Mouse (Mus musculus): ENCODE data around the gene Ccdc12. TPM values are rescaled to one million over a fixed set of nuclear protein-coding genes. Genes with fewer than 3 reads are reported as not detected.

The Ccdc12 gene
- total and polyA plus RNA-seq, 2 experiments from 2014 or later, result 25.0 to 102 TPM

- Histone ChIP-seq H3K4me2 (ENCODE audit: low read depth, low read length, poor library complexity, severe bottlenecking) (no peak overlapping the region), H3K36me3 (ENCODE audit: insufficient read depth, low read length) (no peaks in the 10 kb centered on the region), H3K27ac (ENCODE audit: low read depth, low read length) (no peak overlapping the region), H3K4me1 (ENCODE audit: insufficient read depth, low read length) (peaks cover 11% of the 10 kb centered on the region; the same call in 1 of the 2 replicates), H3K9ac (replicated peaks; ENCODE audit: low read length, poor library complexity, severe bottlenecking) (no peak overlapping the region), H3K4me3 (ENCODE audit: low read depth, low read length) (no peak overlapping the region), H3K27me3 (ENCODE audit: insufficient read depth, low read length) (no peaks in the 10 kb centered on the region), H3K9me3 (ENCODE audit: low read length) (no peaks in the 10 kb centered on the region)
- ATAC-seq (ENCODE audit: low FRiP score) (no peak), DNase-seq (ENCODE audit: low spot score) (no peak)
- 80% methylated on average over 2 of the region's 2 CpGs for WGBS
- TF ChIP-seq CTCF (IDR thresholded peaks at IDR 0.05), result no peak
Measured at GRCm38 (mm10) chr9:110687846-110688245, 31.5 kb downstream of the Ccdc12 start.

- H3K36me3 ChIP-seq (ENCODE audit: insufficient read depth, low read length), result 0 out of 2 replicates have a peak, but pooled peaks cover 8% of the 10 kb centered on the region
- H3K4me1 ChIP-seq (ENCODE audit: insufficient read depth, low read length), result peaks cover 2% of the 10 kb centered on the region; the same call in 1 of the 2 replicates
- H3K27me3 ChIP-seq (ENCODE audit: insufficient read depth, low read length), result no peaks in the 10 kb centered on the region
- no peak for DNase-seq (ENCODE audit: low spot score)
- no peak for ATAC-seq (ENCODE audit: low FRiP score)
- 90% methylated on average over 8 of the region's 8 CpGs for WGBS
- no peak overlapping the region for H3K4me2 ChIP-seq (ENCODE audit: low read depth, low read length, poor library complexity, severe bottlenecking)
- no peak for TF ChIP-seq CTCF (IDR thresholded peaks at IDR 0.05)
- no peak overlapping the region for H3K4me3 ChIP-seq (ENCODE audit: low read depth, low read length)
- H3K9ac ChIP-seq (replicated peaks; ENCODE audit: low read length, poor library complexity, severe bottlenecking), result no peak overlapping the region
- H3K27ac ChIP-seq (ENCODE audit: low read depth, low read length), result no peak overlapping the region
- H3K9me3 ChIP-seq (ENCODE audit: low read length), result no peaks in the 10 kb centered on the region
Measured at GRCm38 (mm10) chr9:110689261-110689779, 33.0 kb downstream of the Ccdc12 start.

GRCm38 (mm10) chr9:110695165-110695755 lies 39.0 kb downstream of the Ccdc12 start:
- WGBS, result 91% methylated on average over 4 of the region's 4 CpGs

GRCm38 (mm10) chr9:110696427-110696826 lies 40.1 kb downstream of the Ccdc12 start:
- H3K4me3 ChIP-seq (ENCODE audit: low read depth, low read length), result no peak overlapping the region
- DNase-seq (ENCODE audit: low spot score) (no peak), ATAC-seq (ENCODE audit: low FRiP score) (no peak)
- H3K4me2 ChIP-seq (ENCODE audit: low read depth, low read length, poor library complexity, severe bottlenecking), result no peak overlapping the region
- H3K36me3 ChIP-seq (ENCODE audit: insufficient read depth, low read length), result peaks cover 23% of the 10 kb centered on the region; the same call in 1 of the 2 replicates
- TF ChIP-seq CTCF (IDR thresholded peaks at IDR 0.05), result no peak
- 89% methylated on average over 5 of the region's 5 CpGs for WGBS
- H3K9ac ChIP-seq (replicated peaks; ENCODE audit: low read length, poor library complexity, severe bottlenecking), result no peak overlapping the region
- H3K27me3 ChIP-seq (ENCODE audit: insufficient read depth, low read length), result no peaks in the 10 kb centered on the region
- H3K4me1 ChIP-seq (ENCODE audit: insufficient read depth, low read length), result no peaks in the 10 kb centered on the region
- no peak overlapping the region for H3K27ac ChIP-seq (ENCODE audit: low read depth, low read length)
- H3K9me3 ChIP-seq (ENCODE audit: low read length), result no peaks in the 10 kb centered on the region

More at GRCm38 (mm10) chr9:110695165-110695755, 39.0 kb downstream of the Ccdc12 start:
- no peak overlapping the region for H3K9ac ChIP-seq (replicated peaks; ENCODE audit: low read length, poor library complexity, severe bottlenecking)
- no peak overlapping the region for H3K4me2 ChIP-seq (ENCODE audit: low read depth, low read length, poor library complexity, severe bottlenecking)
- peaks cover 20% of the 10 kb centered on the region; the same call in 1 of the 2 replicates for H3K36me3 ChIP-seq (ENCODE audit: insufficient read depth, low read length)
- no peaks in the 10 kb centered on the region for H3K4me1 ChIP-seq (ENCODE audit: insufficient read depth, low read length)
- no peak for TF ChIP-seq CTCF (IDR thresholded peaks at IDR 0.05)
- H3K4me3 ChIP-seq (ENCODE audit: low read depth, low read length), result no peak overlapping the region
- DNase-seq (ENCODE audit: low spot score) (no peak), ATAC-seq (ENCODE audit: low FRiP score) (no peak)
- H3K27ac ChIP-seq (ENCODE audit: low read depth, low read length), result no peak overlapping the region
- no peaks in the 10 kb centered on the region for H3K27me3 ChIP-seq (ENCODE audit: insufficient read depth, low read length)
- H3K9me3 ChIP-seq (ENCODE audit: low read length), result no peaks in the 10 kb centered on the region

- no peaks in the 10 kb centered on the region for H3K9me3 ChIP-seq (ENCODE audit: low read length)
- H3K27ac ChIP-seq (ENCODE audit: low read depth, low read length), result no peak overlapping the region
- H3K36me3 ChIP-seq (ENCODE audit: insufficient read depth, low read length), result peaks cover 23% of the 10 kb centered on the region; the same call in 1 of the 2 replicates
- no peak for TF ChIP-seq CTCF (IDR thresholded peaks at IDR 0.05)
- 74% methylated on average over 3 of the region's 3 CpGs for WGBS
- H3K4me3 ChIP-seq (ENCODE audit: low read depth, low read length), result no peak overlapping the region
- H3K27me3 ChIP-seq (ENCODE audit: insufficient read depth, low read length), result no peaks in the 10 kb centered on the region
- DNase-seq (ENCODE audit: low spot score), result no peak
- H3K9ac ChIP-seq (replicated peaks; ENCODE audit: low read length, poor library complexity, severe bottlenecking), result no peak overlapping the region
- no peak for ATAC-seq (ENCODE audit: low FRiP score)
- H3K4me2 ChIP-seq (ENCODE audit: low read depth, low read length, poor library complexity, severe bottlenecking), result no peak overlapping the region
- H3K4me1 ChIP-seq (ENCODE audit: insufficient read depth, low read length), result no peaks in the 10 kb centered on the region
Measured at GRCm38 (mm10) chr9:110697465-110697864, 41.2 kb downstream of the Ccdc12 start.

- no peaks in the 10 kb centered on the region for H3K4me1 ChIP-seq (ENCODE audit: insufficient read depth, low read length)
- 89% methylated on average over 3 of the region's 3 CpGs for WGBS
- H3K27ac ChIP-seq (ENCODE audit: low read depth, low read length), result no peak overlapping the region
- H3K4me2 ChIP-seq (ENCODE audit: low read depth, low read length, poor library complexity, severe bottlenecking), result no peak overlapping the region
- H3K4me3 ChIP-seq (ENCODE audit: low read depth, low read length), result no peak overlapping the region
- TF ChIP-seq CTCF (IDR thresholded peaks at IDR 0.05), result no peak
- H3K9me3 ChIP-seq (ENCODE audit: low read length), result no peaks in the 10 kb centered on the region
- peaks cover 17% of the 10 kb centered on the region; the same call in 1 of the 2 replicates for H3K36me3 ChIP-seq (ENCODE audit: insufficient read depth, low read length)
- ATAC-seq (ENCODE audit: low FRiP score), result no peak
- DNase-seq (ENCODE audit: low spot score), result no peak
- no peak overlapping the region for H3K9ac ChIP-seq (replicated peaks; ENCODE audit: low read length, poor library complexity, severe bottlenecking)
- no peaks in the 10 kb centered on the region for H3K27me3 ChIP-seq (ENCODE audit: insufficient read depth, low read length)
Measured at GRCm38 (mm10) chr9:110699574-110699973, 43.3 kb downstream of the Ccdc12 start.
